Mouse (Mus musculus): ENCODE measurements around the gene Myh10. TPM values are rescaled to one million over a fixed set of nuclear protein-coding genes. Genes with fewer than 3 reads are reported as not detected.

Gene Myh10
- polyA plus RNA-seq, 1 experiment from 2014 or later, result 125 TPM

Other genes with a start within 250 kb of the Myh10 start
- gene Pik3r6, start 188.5 kb upstream of the Myh10 start, polyA plus RNA-seq (2015; fragmentation: Nextera tagmentation; extraction: Ambion mirVana), result 5.9 and 6.0 TPM in 2 replicates
- gene Mfsd6l, start 135.4 kb upstream of the Myh10 start, polyA plus RNA-seq (2015; fragmentation: Nextera tagmentation; extraction: Ambion mirVana), result 4.1 and 4.3 TPM in 2 replicates
- 0.67 and 1.1 TPM in 2 replicates for gene Ccdc42, start 104.5 kb upstream of the Myh10 start, polyA plus RNA-seq (2015; fragmentation: Nextera tagmentation; extraction: Ambion mirVana)
- 73.5 and 83.8 TPM in 2 replicates for gene Ndel1, start 180.3 kb downstream of the Myh10 start, polyA plus RNA-seq (2015; fragmentation: Nextera tagmentation; extraction: Ambion mirVana)
- 0.06 and 0.13 TPM in 2 replicates for gene Rnf222, start 197.0 kb downstream of the Myh10 start, polyA plus RNA-seq (2015; fragmentation: Nextera tagmentation; extraction: Ambion mirVana)
- 880 and 951 TPM in 2 replicates for gene Rpl26, start 210.0 kb downstream of the Myh10 start, polyA plus RNA-seq (2015; fragmentation: Nextera tagmentation; extraction: Ambion mirVana)
- gene Odf4, start 235.5 kb downstream of the Myh10 start, polyA plus RNA-seq (2015; fragmentation: Nextera tagmentation; extraction: Ambion mirVana), result not detected in 2 replicates

Measured in lung, embryonic 16.5 days (tissue).